Mouse (Mus musculus): ENCODE results near the gene Gpd1l.
A peak's percentile ranks its signal among the peaks of the same experiment; 100 is the strongest.

Gpd1l gene

GRCm38 (mm10) chr9:114930464-114931090 lies 3.2 kb downstream of the Gpd1l start:
- DNase-seq (ENCODE audit: low spot score in 2 of 2) = no peak

GRCm38 (mm10) chr9:114925571-114925970 lies 8.2 kb downstream of the Gpd1l start:
- no peak for DNase-seq (ENCODE audit: low spot score in 2 of 2)

- no peak for DNase-seq (ENCODE audit: low spot score in 2 of 2)
Observed at GRCm38 (mm10) chr9:114925039-114925438, 8.7 kb downstream of the Gpd1l start.

GRCm38 (mm10) chr9:114924511-114924910 lies 9.3 kb downstream of the Gpd1l start:
- no peak for DNase-seq (ENCODE audit: low spot score in 2 of 2)

GRCm38 (mm10) chr9:114922209-114922608 lies 11.6 kb downstream of the Gpd1l start:
- DNase-seq (ENCODE audit: low spot score in 2 of 2) = no peak

- DNase-seq (ENCODE audit: low spot score in 2 of 2) = no peak
Observed at GRCm38 (mm10) chr9:114921352-114922081, 12.3 kb downstream of the Gpd1l start.

- DNase-seq (ENCODE audit: low spot score in 2 of 2) = no peak
Observed at GRCm38 (mm10) chr9:114920569-114920968, 13.2 kb downstream of the Gpd1l start.

- peak; percentile 76 to 79 for DNase-seq (ENCODE audit: low spot score in 2 of 2)
Observed at GRCm38 (mm10) chr9:114912680-114913649, 20.8 kb downstream of the Gpd1l start.

GRCm38 (mm10) chr9:114907509-114907908 lies 26.3 kb downstream of the Gpd1l start:
- DNase-seq (ENCODE audit: low spot score in 2 of 2) = no peak

- no peak for DNase-seq (ENCODE audit: low spot score in 2 of 2)
Observed at GRCm38 (mm10) chr9:114895919-114896318, 37.9 kb downstream of the Gpd1l start.

GRCm38 (mm10) chr9:114892974-114893373 lies 40.8 kb downstream of the Gpd1l start:
- no peak for DNase-seq (ENCODE audit: low spot score in 2 of 2)

- DNase-seq (ENCODE audit: low spot score in 2 of 2) = no peak
Observed at GRCm38 (mm10) chr9:114890377-114890776, 43.4 kb downstream of the Gpd1l start.

- DNase-seq (ENCODE audit: low spot score in 2 of 2) = no peak
Observed at GRCm38 (mm10) chr9:114888856-114889407, 44.9 kb downstream of the Gpd1l start.

GRCm38 (mm10) chr9:114887699-114888098 lies 46.1 kb downstream of the Gpd1l start:
- DNase-seq (ENCODE audit: low spot score in 2 of 2) = no peak

GRCm38 (mm10) chr9:114885991-114886662 lies 47.7 kb downstream of the Gpd1l start:
- no peak for DNase-seq (ENCODE audit: low spot score in 2 of 2)

GRCm38 (mm10) chr9:114885564-114885963 lies 48.2 kb downstream of the Gpd1l start:
- DNase-seq (ENCODE audit: low spot score in 2 of 2) = no peak

- DNase-seq (ENCODE audit: low spot score in 2 of 2) = no peak
Observed at GRCm38 (mm10) chr9:114881977-114882376, 51.8 kb downstream of the Gpd1l start.

GRCm38 (mm10) chr9:114855327-114855726 lies 78.5 kb downstream of the Gpd1l start:
- DNase-seq (ENCODE audit: low spot score in 2 of 2) = peak in 1 of 2 experiments; percentile 32

GRCm38 (mm10) chr9:114854686-114855085 lies 79.1 kb downstream of the Gpd1l start:
- DNase-seq (ENCODE audit: low spot score in 2 of 2) = no peak

- DNase-seq (ENCODE audit: low spot score in 2 of 2) = no peak
Observed at GRCm38 (mm10) chr9:114853336-114853735, 80.5 kb downstream of the Gpd1l start.
